25 mouse cellular contexts compared by ENCODE assay signal in the genomic region with DNA sequence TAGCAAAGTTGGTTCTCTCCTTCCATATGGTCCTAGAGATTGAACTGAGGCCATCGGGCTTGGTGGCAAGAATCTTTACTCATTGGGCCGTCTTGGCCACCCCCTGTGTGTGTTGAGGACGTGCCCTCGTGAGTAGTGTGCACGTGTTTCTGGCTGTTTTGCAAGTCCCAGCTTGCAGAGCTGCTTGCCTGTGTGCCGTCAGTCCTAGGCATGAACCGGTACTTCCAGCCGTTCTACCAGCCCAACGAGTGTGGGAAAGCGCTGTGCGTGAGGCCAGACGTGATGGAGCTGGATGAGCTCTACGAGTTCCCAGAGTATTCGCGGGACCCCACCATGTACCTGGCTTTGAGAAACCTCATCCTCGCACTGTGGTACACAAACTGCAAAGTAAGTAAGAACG.
"Had no signal": no experiment of that assay in that cellular context is flagged by ENCODE, and none has a peak within 500 bp of the region (broad histone marks: within the 10 kb centered on the region; RNA-seq: fewer than 3 reads in every experiment).

No protein-coding gene starts in this region.

- ATAC-seq: intestine, postnatal 0 days; liver, postnatal 0 days; lung, postnatal 0 days; midbrain, embryonic 15.5 days had no signal

- H3K27ac ChIP-seq: left cerebral cortex, adult 2 months; limb, embryonic 12.5 days; limb, embryonic 15.5 days; liver, embryonic 14.5 days; macrophage; midbrain, embryonic 12.5 days; midbrain, embryonic 15.5 days; neural tube, embryonic 12.5 days; neural tube, embryonic 15.5 days; stomach, postnatal 0 days had no signal

- H3K9me3 ChIP-seq: limb, embryonic 12.5 days; limb, embryonic 15.5 days; midbrain, embryonic 12.5 days; midbrain, embryonic 15.5 days; neural tube, embryonic 12.5 days; neural tube, embryonic 15.5 days had no signal

- DNase-seq: kidney, adult 2 months; kidney, postnatal 10 days; kidney, postnatal 36 days; layer of hippocampus, adult 9-11 months; left cerebral cortex, postnatal 4 days; liver, postnatal 0 days; lung, embryonic 14.5 days; right cerebral cortex, adult 18-20 months; right cerebral cortex, postnatal 14 days; right cerebral cortex, postnatal 4 days; thymus, adult 18-20 months; thymus, postnatal 36 days had no signal

- H3K4me2 ChIP-seq: limb, embryonic 12.5 days; limb, embryonic 15.5 days; liver, embryonic 11.5 days; lung, embryonic 14.5 days; midbrain, embryonic 12.5 days; midbrain, embryonic 15.5 days; neural tube, embryonic 12.5 days; neural tube, embryonic 15.5 days had no signal

- H3K4me1 ChIP-seq: limb, embryonic 15.5 days; midbrain, embryonic 12.5 days; midbrain, embryonic 15.5 days; neural tube, embryonic 12.5 days; neural tube, embryonic 15.5 days had no signal

- H3K9ac ChIP-seq: limb, embryonic 12.5 days; limb, embryonic 15.5 days; liver, embryonic 14.5 days; liver, postnatal 0 days; lung, embryonic 14.5 days; midbrain, embryonic 12.5 days; midbrain, embryonic 15.5 days; neural tube, embryonic 12.5 days; neural tube, embryonic 15.5 days had no signal

- H3K27me3 ChIP-seq: limb, embryonic 12.5 days; limb, embryonic 15.5 days; midbrain, embryonic 12.5 days; midbrain, embryonic 15.5 days; neural tube, embryonic 12.5 days; neural tube, embryonic 15.5 days had no signal

- H3K4me3 ChIP-seq: left cerebral cortex, adult 2 months; limb, embryonic 12.5 days; limb, embryonic 15.5 days; midbrain, embryonic 12.5 days; midbrain, embryonic 15.5 days; neural tube, embryonic 12.5 days; neural tube, embryonic 15.5 days had no signal
